Mouse (Mus musculus) v-Abl transformed pro-B cells (cell line): ENCODE measurements around the gene Fbf1.
"Not testable (repeated sequence)": the region's sequence is repeated elsewhere in the genome, so short reads cannot be mapped to it uniquely, and the experiment has no call there.

Source experiments
- in situ Hi-C, 2 experiments: fragments of 400-800 bp; cut with MboI; formaldehyde crosslinking; loops; one replicate each; pipeline ENCODE4 v1.15.1; 2025; ENCODE audit not compliant: unreplicated experiment in 2 of 2

Gene Fbf1

GRCm38 (mm10) chr11:116096213-116097108 lies 71.5 kb downstream of the Fbf1 start:
- in situ Hi-C loops: no loop called here

DNA sequence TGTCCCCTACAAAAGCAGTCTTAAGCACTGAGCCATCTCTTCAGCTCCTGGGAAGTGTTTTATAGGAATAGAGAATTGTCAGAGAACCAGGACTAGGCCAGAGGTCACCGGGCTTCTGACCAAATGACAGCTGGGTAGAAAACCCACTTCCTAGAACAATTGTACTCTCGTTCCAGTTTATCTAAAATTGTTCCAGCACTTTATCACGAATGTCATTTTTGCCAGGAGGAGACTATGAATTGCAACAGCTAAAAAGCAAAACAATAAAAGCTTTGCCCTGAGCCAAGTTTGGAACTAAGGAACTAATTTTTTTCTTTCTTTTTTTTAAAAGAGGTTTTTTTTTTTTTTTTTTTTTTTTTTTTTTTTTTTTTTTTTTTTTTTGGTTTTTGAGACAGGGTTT lies 72.4 kb downstream of the Fbf1 start:
- in situ Hi-C loops: no loop called here

DNA sequence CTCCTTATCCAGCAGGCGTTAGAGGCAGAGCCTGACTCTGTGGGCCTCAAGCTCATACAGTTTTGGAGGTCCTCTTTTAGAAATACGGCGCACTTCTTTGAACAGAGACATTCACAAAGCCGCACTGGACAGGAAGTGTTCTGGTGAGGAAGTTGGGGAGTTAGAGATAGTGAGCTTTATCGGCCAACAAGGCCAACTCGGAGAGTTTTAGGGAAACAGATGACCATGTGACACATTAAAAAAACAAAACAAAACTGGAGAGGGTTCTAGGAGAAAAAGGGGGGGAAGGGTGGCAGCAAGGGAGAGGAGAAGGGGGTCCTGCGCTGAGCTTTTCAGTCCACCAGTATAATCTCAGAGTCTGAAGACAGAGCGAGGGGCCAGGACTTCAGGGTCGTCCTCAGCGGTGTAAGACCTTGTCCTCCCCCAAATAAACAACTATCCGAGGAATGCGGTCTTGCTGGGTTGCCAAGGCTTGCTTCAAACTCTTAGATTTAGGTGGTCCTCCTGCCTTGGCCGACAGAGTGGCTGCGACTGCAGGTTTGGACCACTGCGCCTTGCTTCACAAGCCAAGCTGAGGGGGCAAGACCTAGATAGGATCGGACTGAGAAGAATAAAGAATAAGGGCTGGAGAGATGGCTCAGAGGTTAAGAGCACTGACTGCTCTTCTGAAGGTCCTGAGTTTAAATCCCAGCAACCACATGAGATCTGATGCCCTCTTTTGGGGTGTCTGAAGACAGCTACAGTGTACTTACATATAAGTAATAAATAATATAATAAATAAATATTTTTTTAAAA lies 74.0 kb downstream of the Fbf1 start:
- in situ Hi-C loops: no loop called here

DNA sequence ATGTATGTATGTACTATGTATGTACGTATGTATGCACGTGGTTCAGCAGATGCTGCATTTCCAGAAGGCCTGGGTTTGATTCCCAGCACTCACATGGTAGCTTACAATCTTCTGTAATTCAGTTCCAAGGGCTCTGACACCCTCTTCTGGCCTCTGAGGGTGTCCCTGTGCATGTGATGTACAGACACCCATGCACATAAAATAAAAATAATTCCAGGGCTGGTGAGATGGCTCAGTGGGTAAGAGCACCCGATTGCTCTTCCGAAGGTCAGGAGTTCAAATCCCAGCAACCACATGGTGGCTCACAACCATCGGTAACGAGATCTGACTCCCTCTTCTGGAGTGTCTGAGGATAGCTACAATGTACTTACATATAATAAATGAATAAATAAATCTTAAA lies 75.0 kb downstream of the Fbf1 start:
- in situ Hi-C loops: not testable (repeated sequence)
